Mouse (Mus musculus): Measurements from ENCODE around the gene Vmn1r193.
"Not testable (repeated sequence)": the region's sequence is repeated elsewhere in the genome, so short reads cannot be mapped to it uniquely, and the experiment has no call there.

Gene Vmn1r193

GRCm38 (mm10) chr13:22223060-22223459 is at the start of gene Vmn1r193:
TSS of gene Vmn1r193 (minus strand) at chr13:22223160.
- DNase-seq (ENCODE audit: low read depth, low spot score): not testable (repeated sequence)

- no peak for DNase-seq (ENCODE audit: low read depth, low spot score)
Measured at GRCm38 (mm10) chr13:22271721-22272120, 48.8 kb upstream of the Vmn1r193 start.

- not testable (repeated sequence) for DNase-seq (ENCODE audit: low read depth, low spot score)
Measured at GRCm38 (mm10) chr13:22270222-22270621, 47.3 kb upstream of the Vmn1r193 start, which contains the start of gene Vmn1r195. TSS of gene Vmn1r195 (plus strand) at chr13:22270522.

- DNase-seq (ENCODE audit: low read depth, low spot score): no peak
Measured at GRCm38 (mm10) chr13:22243915-22244314, 21.0 kb upstream of the Vmn1r193 start, which contains the start of gene Vmn1r194. TSS of gene Vmn1r194 (plus strand) at chr13:22244215.

- DNase-seq (ENCODE audit: low read depth, low spot score): peak; percentile 57
Measured at GRCm38 (mm10) chr13:22192756-22193155, 30.2 kb downstream of the Vmn1r193 start.

GRCm38 (mm10) chr13:22191041-22191440 is 31.9 kb downstream of the Vmn1r193 start, which contains the start of gene Vmn1r192:
TSS of gene Vmn1r192 (minus strand) at chr13:22191141.
- DNase-seq (ENCODE audit: low read depth, low spot score): no peak

GRCm38 (mm10) chr13:22190385-22190784 is 32.6 kb downstream of the Vmn1r193 start:
- DNase-seq (ENCODE audit: low read depth, low spot score): no peak

GRCm38 (mm10) chr13:22189313-22189712 is 33.6 kb downstream of the Vmn1r193 start:
- no peak for DNase-seq (ENCODE audit: low read depth, low spot score)

GRCm38 (mm10) chr13:22183869-22184268 is 39.1 kb downstream of the Vmn1r193 start, which contains the start of gene Vmn1r191:
TSS of gene Vmn1r191 (minus strand) at chr13:22183969.
- DNase-seq (ENCODE audit: low read depth, low spot score): no peak

- DNase-seq (ENCODE audit: low read depth, low spot score): no peak
Measured at GRCm38 (mm10) chr13:22168416-22168815, 54.5 kb downstream of the Vmn1r193 start.
